In the genomic region with DNA sequence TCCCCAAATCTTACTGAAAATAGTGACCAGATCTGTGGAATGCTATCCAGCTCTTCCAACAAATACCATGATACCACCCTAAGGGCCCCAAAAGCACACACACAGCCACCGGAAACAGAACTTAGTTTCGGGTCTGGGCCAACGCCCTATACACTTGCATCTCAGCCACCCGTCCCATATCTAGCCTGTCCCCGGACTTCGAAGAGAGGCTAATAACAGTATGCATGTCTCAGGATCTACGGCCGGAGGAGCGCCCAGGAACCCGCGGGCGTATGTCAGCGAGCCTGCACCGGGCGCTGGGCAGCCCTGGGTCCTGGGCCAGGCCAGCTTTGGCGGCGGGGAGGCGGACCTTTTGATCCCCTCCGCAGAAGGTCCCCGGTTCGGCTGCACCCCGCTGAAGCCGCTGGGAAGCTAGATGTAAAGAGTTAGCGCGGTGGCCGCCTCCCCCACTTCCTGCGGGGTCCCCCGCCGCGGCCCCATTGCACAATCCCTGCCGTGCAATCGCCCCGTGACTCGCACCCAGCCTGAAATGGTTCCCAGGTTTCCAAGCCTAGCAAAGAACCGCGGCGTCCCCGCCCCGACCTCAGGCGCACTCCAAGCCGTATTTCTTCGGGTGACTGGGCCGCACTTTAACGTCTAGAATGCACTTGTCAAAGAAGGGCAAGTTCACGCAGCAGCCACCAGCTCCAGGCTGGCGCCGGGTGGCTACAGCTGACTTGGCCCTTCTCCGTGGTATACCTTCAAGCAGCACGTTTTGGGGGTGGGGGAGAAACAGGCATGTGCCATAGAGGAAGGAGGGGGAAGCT, we compare ENCODE assay signal across 8 mouse cellular contexts. TPM values are rescaled to one million over a fixed set of nuclear protein-coding genes. Genes with fewer than 3 reads are reported as not detected.
DNase-seq lines count a peak whose midpoint lies in the region; ATAC-seq and TF ChIP-seq lines count a peak whose summit lies in the region.

No protein-coding gene starts in this region.

- H3K36me3 ChIP-seq in intestine, embryonic 15.5 days = no peaks in the 10 kb centered on the region
- no peaks in the 10 kb centered on the region for H3K36me3 ChIP-seq in liver, embryonic 16.5 days (ENCODE audit: control insufficient read depth, insufficient read depth)
- H3K36me3 ChIP-seq in testis, adult 2 months (ENCODE audit: control insufficient read depth, insufficient read depth, low read length) = no peaks in the 10 kb centered on the region

- peak; percentile 82 for ATAC-seq in granulocyte monocyte progenitor cell, adult 5-6 weeks (replicated peaks; ENCODE audit: poor library complexity, severe bottlenecking)
- ATAC-seq in intestine, embryonic 15.5 days = peak; percentile 71
- peak; percentile 63 for ATAC-seq in liver, embryonic 16.5 days (ENCODE audit: low read depth)

- 2% methylated on average over 49 of the region's 49 CpGs for WGBS in intestine, embryonic 15.5 days
- WGBS in liver, embryonic 16.5 days (ENCODE audit: insufficient replicate concordance) = 1% methylated on average over 49 of the region's 49 CpGs

- no peaks in the 10 kb centered on the region for H3K27me3 ChIP-seq in intestine, embryonic 15.5 days (replicated peaks)
- H3K27me3 ChIP-seq in liver, embryonic 16.5 days (ENCODE audit: control insufficient read depth, insufficient read depth, low read depth, low read length) = peaks cover 19% of the 10 kb centered on the region
- no peaks in the 10 kb centered on the region; the same call in 1 of the 2 replicates for H3K27me3 ChIP-seq in testis, adult 2 months (ENCODE audit: control insufficient read depth, insufficient read depth, low read length)

- no peaks in the 10 kb centered on the region for H3K9me3 ChIP-seq in intestine, embryonic 15.5 days
- no peaks in the 10 kb centered on the region for H3K9me3 ChIP-seq in liver, embryonic 16.5 days (replicated peaks; ENCODE audit: control insufficient read depth, low read length)

- no peak for TF ChIP-seq CTCF in cortical plate, adult 2 months (IDR thresholded peaks at IDR 0.05; ENCODE audit: extremely low read depth, insufficient read depth, low read length)
- no peak for TF ChIP-seq CTCF in testis, adult 2 months (IDR thresholded peaks at IDR 0.05; ENCODE audit: control insufficient read depth, insufficient read depth, insufficient replicate concordance, low read depth, low read length)

- no peak for TF ChIP-seq POLR2A in cortical plate, adult 2 months (IDR thresholded peaks at IDR 0.05; ENCODE audit: extremely low read depth, insufficient read depth, low read length)
- no peak for TF ChIP-seq POLR2A in testis, adult 2 months (IDR thresholded peaks at IDR 0.05; ENCODE audit: control insufficient read depth, low read depth, low read length)

- no peak overlapping the region for H3K27ac ChIP-seq in cortical plate, adult 2 months (ENCODE audit: insufficient read depth, low read length)
- peak overlapping the region; percentile 96 for H3K27ac ChIP-seq in intestine, embryonic 15.5 days
- peak overlapping the region; percentile 92 for H3K27ac ChIP-seq in liver, embryonic 16.5 days (ENCODE audit: low read length)
- H3K27ac ChIP-seq in testis, adult 2 months (ENCODE audit: control insufficient read depth, insufficient read depth, low read depth, low read length) = peak overlapping the region; percentile 78; the same call in 1 of the 2 replicates

- peak overlapping the region; percentile 91 for H3K4me2 ChIP-seq in intestine, embryonic 15.5 days (replicated peaks)
- H3K4me2 ChIP-seq in liver, embryonic 16.5 days (ENCODE audit: low read depth, low read length) = peak overlapping the region; percentile 83

- no peaks in the 10 kb centered on the region for H3K4me1 ChIP-seq in cortical plate, adult 2 months (ENCODE audit: control insufficient read depth, insufficient read depth, low read length)
- H3K4me1 ChIP-seq in intestine, embryonic 15.5 days (replicated peaks) = peaks cover 13% of the 10 kb centered on the region
- peaks cover 9% of the 10 kb centered on the region for H3K4me1 ChIP-seq in liver, embryonic 16.5 days (ENCODE audit: control insufficient read depth, low read depth, low read length)
- H3K4me1 ChIP-seq in testis, adult 2 months (ENCODE audit: control insufficient read depth, insufficient read depth, low read length) = peaks cover 14% of the 10 kb centered on the region

- peak; percentile 63 to 75 for DNase-seq in urinary bladder, adult 18-20 months (ENCODE audit: low spot score in 2 of 2)
- DNase-seq in urinary bladder, postnatal 10 days (ENCODE audit: low spot score) = no peak
- peak; percentile 70 for DNase-seq in neural tube, embryonic 10.5 days (ENCODE audit: extremely low spot score, low spot score)

- 0 out of 2 replicates have a peak overlapping the region, but pooled peaks have one; percentile 12 for H3K4me3 ChIP-seq in cortical plate, adult 2 months (ENCODE audit: insufficient read depth, low read length)
- H3K4me3 ChIP-seq in intestine, embryonic 15.5 days (replicated peaks) = peak overlapping the region; percentile 45
- peak overlapping the region; percentile 63 for H3K4me3 ChIP-seq in liver, embryonic 16.5 days (ENCODE audit: low read depth, low read length)
- H3K4me3 ChIP-seq in testis, adult 2 months (ENCODE audit: control insufficient read depth, low read depth, low read length) = peak overlapping the region; percentile 84

- H3K9ac ChIP-seq in intestine, embryonic 15.5 days = peak overlapping the region; percentile 61
- H3K9ac ChIP-seq in liver, embryonic 16.5 days (ENCODE audit: low read depth, low read length) = peak overlapping the region; percentile 59

RNA-seq across cellular contexts. Expression of gene Jak1, which starts 27.9 kb away (rescaled TPM):
- 72.3 and 74.8 TPM in 2 replicates for polyA plus RNA-seq in cortical plate, adult 2 months (2012; rRNA removed)
- total RNA-seq in granulocyte monocyte progenitor cell, adult 5-6 weeks (2014; fragmentation: Nextera tagmentation) = 46.7 and 47.4 TPM in 2 replicates
- total RNA-seq in granulocyte monocyte progenitor cell, adult 5-6 weeks (2017) = 52.4 and 57.7 TPM in 2 replicates
- 71.1 and 76.5 TPM in 2 replicates for polyA plus RNA-seq in intestine, embryonic 15.5 days (2015; fragmentation: Nextera tagmentation; extraction: Ambion mirVana)
- 48.2 and 48.3 TPM in 2 replicates for polyA plus RNA-seq in liver, embryonic 16.5 days (2015; fragmentation: Nextera tagmentation; extraction: Ambion mirVana)
- 9.9 and 11.8 TPM in 2 replicates for polyA plus RNA-seq in testis, adult 2 months (2012; rRNA removed)

Comparison
In these comparisons a context has a peak if more than half of its experiments do, and no peak if none do; other contexts are left out.
1. H3K4me3 ChIP-seq: peak in every context shown above with its lines; median percentile 84 in testis, adult 2 months; 63 in liver, embryonic 16.5 days; 45 in intestine, embryonic 15.5 days; 12 in cortical plate, adult 2 months.